Comparison of ENCODE assay signal across 9 mouse cellular contexts in genomic region chr1:96870764-96871307, GRCm38 (mm10). TPM values are rescaled to one million over a fixed set of nuclear protein-coding genes. Genes with fewer than 3 reads are reported as not detected.
DNase-seq lines count a peak whose midpoint lies in the region; ATAC-seq and TF ChIP-seq lines count a peak whose summit lies in the region.
"Had no signal": no experiment of that assay in that cellular context is flagged by ENCODE, and none has a peak within 500 bp of the region (broad histone marks: within the 10 kb centered on the region; RNA-seq: fewer than 3 reads in every experiment).

No protein-coding gene starts in this region.

- H3K4me2 ChIP-seq in hindbrain, embryonic 13.5 days, result peak overlapping the region; percentile 89
- H3K4me2 ChIP-seq in neural tube, embryonic 14.5 days (ENCODE audit: low read depth, low read length), result peak overlapping the region; percentile 95

- H3K9me3 ChIP-seq in hindbrain, embryonic 13.5 days, result no peaks in the 10 kb centered on the region
- no peaks in the 10 kb centered on the region for H3K9me3 ChIP-seq in neural tube, embryonic 14.5 days (ENCODE audit: control insufficient read depth, low read length)

- H3K9ac ChIP-seq in hindbrain, embryonic 13.5 days, result no peak overlapping the region
- H3K9ac ChIP-seq in neural tube, embryonic 14.5 days (replicated peaks; ENCODE audit: low read depth, low read length), result no peak overlapping the region

- no peak for TF ChIP-seq CTCF in layer of hippocampus, adult 2 months (conservative IDR thresholded peaks at IDR 0.05)

- no peaks in the 10 kb centered on the region for H3K27me3 ChIP-seq in hindbrain, embryonic 13.5 days
- H3K27me3 ChIP-seq in neural tube, embryonic 14.5 days (ENCODE audit: control insufficient read depth, insufficient read depth, low read length), result no peaks in the 10 kb centered on the region

- H3K36me3 ChIP-seq in hindbrain, embryonic 13.5 days, result no peaks in the 10 kb centered on the region
- H3K36me3 ChIP-seq in neural tube, embryonic 14.5 days (ENCODE audit: control insufficient read depth, insufficient read depth, low read length), result no peaks in the 10 kb centered on the region

- no peak overlapping the region for H3K27ac ChIP-seq in layer of hippocampus, adult 2 months
- no peak overlapping the region for H3K27ac ChIP-seq in hindbrain, embryonic 13.5 days
- no peak overlapping the region for H3K27ac ChIP-seq in neural tube, embryonic 14.5 days (ENCODE audit: low read depth, low read length)

- peak overlapping the region; percentile 66 for H3K4me3 ChIP-seq in layer of hippocampus, adult 2 months
- peak overlapping the region; percentile 64 for H3K4me3 ChIP-seq in hindbrain, embryonic 13.5 days
- peak overlapping the region; percentile 56 for H3K4me3 ChIP-seq in neural tube, embryonic 14.5 days (ENCODE audit: low read depth, low read length)
- H3K4me3 ChIP-seq: myocyte had no signal

- peak; percentile 39 for ATAC-seq in common myeloid progenitor, adult 5-6 weeks (replicated peaks; ENCODE audit: low read depth, poor library complexity, severe bottlenecking)
- ATAC-seq in hindbrain, embryonic 13.5 days (ENCODE audit: low FRiP score), result no peak; the same call in 1 of the 2 replicates
- ATAC-seq in neural tube, embryonic 14.5 days (ENCODE audit: low read depth), result no peak

- WGBS in hindbrain, embryonic 13.5 days, result 13% methylated on average over 7 of the region's 7 CpGs
- WGBS in neural tube, embryonic 14.5 days, result 13% methylated on average over 7 of the region's 7 CpGs

- peaks cover 13% of the 10 kb centered on the region for H3K4me1 ChIP-seq in hindbrain, embryonic 13.5 days (replicated peaks)
- H3K4me1 ChIP-seq in neural tube, embryonic 14.5 days (ENCODE audit: control insufficient read depth, insufficient read depth, low read length), result 0 out of 2 replicates have a peak, but pooled peaks cover 3% of the 10 kb centered on the region

- DNase-seq in layer of hippocampus, adult 2 months (ENCODE audit: low spot score in 2 of 2), result no peak
- no peak for DNase-seq in layer of hippocampus, postnatal 10 days (ENCODE audit: low spot score in 2 of 2)
- DNase-seq in right cerebral cortex, postnatal 10 days (ENCODE audit: low spot score in 2 of 2), result no peak
- no peak for DNase-seq in adrenal gland, adult 8-10 months
- DNase-seq: cerebellum, adult 9-10 months had no signal

RNA-seq across cellular contexts. Expression of gene Slco4c1, which starts 1.1 kb away (rescaled TPM):
- total RNA-seq in layer of hippocampus, adult 2 months (2021), result 1 to 10 TPM; 2.4 to 2.5 TPM
- 1 to 10 TPM; 1.3 to 1.4 TPM for total RNA-seq in layer of hippocampus, postnatal 10 days (2021)
- 0.27 and 1.4 TPM in 2 replicates for total RNA-seq in common myeloid progenitor, adult 5-6 weeks (2017)
- 0.38 and 0.44 TPM in 2 replicates for polyA plus RNA-seq in hindbrain, embryonic 13.5 days (2015; fragmentation: Nextera tagmentation; extraction: Ambion mirVana)
- 0.68 and 1.6 TPM in 2 replicates for polyA plus RNA-seq in neural tube, embryonic 14.5 days (2014; fragmentation: Nextera tagmentation; extraction: Ambion mirVana)
- total RNA-seq in adrenal gland, adult 8-10 months (2022), result not detected
- polyA plus RNA-seq: myocyte had no signal
